Mouse (Mus musculus) CH12.LX (cell line): ENCODE data around the gene Adcyap1. TPM values are rescaled to one million over a fixed set of nuclear protein-coding genes. Genes with fewer than 3 reads are reported as not detected.

ENCODE experiments used
- DNase-seq: peaks from one replicate; pipeline ENCODE4 v3.0.0-alpha.2; 2013; ENCODE audit errors: extremely low read depth
- H3K27ac ChIP-seq: 2 replicates; pipeline ENCODE4 v1.5.1; 2012; ENCODE audit warnings: low read depth, mild to moderate bottlenecking, control low read depth, moderate library complexity; ENCODE audit not compliant: insufficient read depth
- H3K27me3 ChIP-seq: replicated peaks from 2 replicates; pipeline ENCODE3; 2012; ENCODE audit warnings: inconsistent platforms
- H3K36me3 ChIP-seq, 2 experiments: replicated peaks in 1 of 2; 2 replicates each; pipeline versions ENCODE3 to v1.6.1; 2012; ENCODE audit warnings: inconsistent platforms in 1 of 2, low read length in 1 of 2, mild to moderate bottlenecking in 1 of 2, mixed read lengths in 1 of 2, moderate library complexity in 1 of 2; ENCODE audit not compliant: control insufficient read depth in 1 of 2, insufficient read depth in 1 of 2
- H3K4me1 ChIP-seq, 2 experiments: 2 replicates each; pipeline ENCODE4 v1.6.1; 2012; ENCODE audit warnings: inconsistent platforms in 1 of 2, moderate library complexity in 1 of 2; ENCODE audit not compliant: insufficient read depth in 2 of 2, control insufficient read depth in 1 of 2
- H3K4me2 ChIP-seq: 2 replicates; pipeline ENCODE4 v1.6.1; 2012; ENCODE audit warnings: low read depth, mild to moderate bottlenecking, control low read depth; ENCODE audit not compliant: poor library complexity, insufficient read depth, severe bottlenecking
- H3K4me3 ChIP-seq, 3 experiments: fragments of 150-350 bp in 1 of 3; sonication (generic) in 1 of 3; replicated peaks in 1 of 3; 2 replicates each; pipeline versions ENCODE3 to v1.5.1; 2011 to 2012; ENCODE audit warnings: low read depth in 2 of 3, low read length in 2 of 3, mild to moderate bottlenecking in 2 of 3, moderate library complexity in 2 of 3, control low read depth in 1 of 3, improper control_type of control experiment in 1 of 3, inconsistent platforms in 1 of 3, mixed read lengths in 1 of 3; ENCODE audit not compliant: poor library complexity in 1 of 3
- H3K79me2 ChIP-seq: replicated peaks from 2 replicates; pipeline ENCODE4 v1.6.1; 2012; ENCODE audit warnings: mild to moderate bottlenecking, moderate library complexity; ENCODE audit not compliant: control insufficient read depth, poor library complexity, insufficient read depth, severe bottlenecking; ENCODE audit errors: extremely low read depth
- H3K9ac ChIP-seq: 2 replicates; pipeline ENCODE4 v1.6.1; 2012; ENCODE audit warnings: low read depth, mild to moderate bottlenecking, control low read depth, moderate library complexity; ENCODE audit not compliant: insufficient read depth
- H3K9me3 ChIP-seq: replicated peaks from 2 replicates; pipeline ENCODE3; 2012; ENCODE audit warnings: low read length, inconsistent platforms, mixed read lengths
- CHD1 ChIP-seq: IDR thresholded peaks from 2 replicates; pipeline ENCODE4 v1.6.1; 2012; ENCODE audit warnings: low read depth, low read length, improper control_type of control experiment, inconsistent platforms
- CTCF ChIP-seq, 2 experiments: IDR thresholded peaks in 1 of 2; conservative IDR thresholded peaks in 1 of 2; 2 replicates each; pipeline ENCODE4 v1.5.1; 2011 to 2012; ENCODE audit warnings: low read depth in 2 of 2, low read length in 2 of 2, improper control_type of control experiment in 1 of 2, inconsistent platforms in 1 of 2, mild to moderate bottlenecking in 1 of 2, moderate library complexity in 1 of 2
- ETS1 ChIP-seq: conservative IDR thresholded peaks from 2 replicates; pipeline ENCODE4 v1.6.1; 2012; ENCODE audit warnings: low read depth, mild to moderate bottlenecking, inconsistent platforms, low read length, improper control_type of control experiment, moderate library complexity
- HCFC1 ChIP-seq: IDR thresholded peaks from 2 replicates; pipeline ENCODE4 v1.6.1; 2012; ENCODE audit warnings: low read depth, mild to moderate bottlenecking, inconsistent platforms, low read length, improper control_type of control experiment
- IRF4 ChIP-seq: IDR thresholded peaks from 2 replicates; pipeline ENCODE4 v1.6.1; 2014; ENCODE audit warnings: low read depth, mild to moderate bottlenecking, inconsistent platforms, low read length, improper control_type of control experiment
- KAT2A ChIP-seq: IDR thresholded peaks from 2 replicates; pipeline ENCODE4 v1.6.1; 2012; ENCODE audit warnings: low read length, improper control_type of control experiment, inconsistent platforms; ENCODE audit not compliant: insufficient replicate concordance
- MAFK ChIP-seq: IDR thresholded peaks from 2 replicates; pipeline ENCODE4 v1.6.1; 2011; ENCODE audit warnings: low read length, improper control_type of control experiment; ENCODE audit not compliant: insufficient replicate concordance
- MAZ ChIP-seq: IDR thresholded peaks from 2 replicates; pipeline ENCODE4 v1.6.1; 2012; ENCODE audit warnings: low read depth, mild to moderate bottlenecking, inconsistent platforms, low read length, improper control_type of control experiment, moderate library complexity
- MXI1 ChIP-seq: IDR thresholded peaks from 2 replicates; pipeline ENCODE4 v1.6.1; 2011; ENCODE audit warnings: mild to moderate bottlenecking, low read depth, low read length, improper control_type of control experiment
- NELFE ChIP-seq: IDR thresholded peaks from 2 replicates; pipeline ENCODE4 v1.6.1; 2011; ENCODE audit warnings: low read depth, low read length, improper control_type of control experiment
- NRF1 ChIP-seq: IDR thresholded peaks from 2 replicates; pipeline ENCODE4 v1.6.1; 2014; ENCODE audit warnings: low read depth, mild to moderate bottlenecking, inconsistent platforms, low read length, improper control_type of control experiment, moderate library complexity
- SMC3 ChIP-seq: IDR thresholded peaks from 2 replicates; pipeline ENCODE4 v1.6.1; 2011; ENCODE audit warnings: low read depth, low read length, improper control_type of control experiment
- TBP ChIP-seq: conservative IDR thresholded peaks from 2 replicates; pipeline ENCODE4 v1.6.1; 2011; ENCODE audit warnings: low read depth, low read length, improper control_type of control experiment
- TCF12 ChIP-seq: IDR thresholded peaks from 2 replicates; pipeline ENCODE4 v1.6.1; 2014; ENCODE audit warnings: low read depth, mild to moderate bottlenecking, inconsistent platforms, low read length, improper control_type of control experiment
- USF1 ChIP-seq: IDR thresholded peaks from 2 replicates; pipeline ENCODE4 v1.6.1; 2014; ENCODE audit warnings: low read depth, mild to moderate bottlenecking, inconsistent platforms, low read length, improper control_type of control experiment
- USF2 ChIP-seq: conservative IDR thresholded peaks from 2 replicates; pipeline ENCODE4 v1.6.1; 2011; ENCODE audit warnings: low read depth, low read length, improper control_type of control experiment
- ZC3H11A ChIP-seq: IDR thresholded peaks from 2 replicates; pipeline ENCODE4 v1.6.1; 2012; ENCODE audit warnings: low read depth, mild to moderate bottlenecking, inconsistent platforms, low read length, improper control_type of control experiment
- ZKSCAN1 ChIP-seq: IDR thresholded peaks from 2 replicates; pipeline ENCODE4 v1.6.1; 2012; ENCODE audit warnings: low read depth, inconsistent platforms, low read length, improper control_type of control experiment, borderline replicate concordance
- ZMIZ1 ChIP-seq: IDR thresholded peaks from 2 replicates; pipeline ENCODE4 v1.6.1; 2012; ENCODE audit warnings: low read depth, mild to moderate bottlenecking, inconsistent platforms, low read length, improper control_type of control experiment
- ZNF384 ChIP-seq: IDR thresholded peaks from 2 replicates; pipeline ENCODE4 v1.6.1; 2012; ENCODE audit warnings: low read depth, low read length, improper control_type of control experiment, inconsistent platforms
- dilution Hi-C: fragments of 300-500 bp; cut with MboI; formaldehyde crosslinking; loops from 2 replicates; pipeline ENCODE4 v1.14.3; 2020; ENCODE audit warnings: low sequenced_read_pairs; ENCODE audit not compliant: extremely low pct_unique_long_range_greater_than_20kb, extremely low pct_ligation_motif_present
- in situ Hi-C: fragments of 300-500 bp; cut with MboI; formaldehyde crosslinking; loops from 3 replicates; pipeline ENCODE4 v1.14.3; 2019; ENCODE audit warnings: low sequenced_read_pairs, low pct_ligation_motif_present, low pct_unique_long_range_greater_than_20kb, mixed read lengths
- polyA plus RNA-seq: library from polyadenylated mRNA; unstranded; fragments of >175 nt; gene quantifications from 2 replicates; pipeline ENCODE4 v1.2.1, GENCODE M21; 2012; ENCODE audit warnings: low read depth; ENCODE audit not compliant: insufficient read length
- total RNA-seq, 2 experiments: library from RNA; depleted of rRNA; stranded (reverse); fragments of 300-350 nt in 1 of 2; fragments of >200 nt in 1 of 2; gene quantifications; 2 replicates each; pipeline ENCODE4 v1.2.3; 2012 to 2014

Adcyap1 gene
- total and polyA plus RNA-seq, 3 experiments, result not detected

DNA sequence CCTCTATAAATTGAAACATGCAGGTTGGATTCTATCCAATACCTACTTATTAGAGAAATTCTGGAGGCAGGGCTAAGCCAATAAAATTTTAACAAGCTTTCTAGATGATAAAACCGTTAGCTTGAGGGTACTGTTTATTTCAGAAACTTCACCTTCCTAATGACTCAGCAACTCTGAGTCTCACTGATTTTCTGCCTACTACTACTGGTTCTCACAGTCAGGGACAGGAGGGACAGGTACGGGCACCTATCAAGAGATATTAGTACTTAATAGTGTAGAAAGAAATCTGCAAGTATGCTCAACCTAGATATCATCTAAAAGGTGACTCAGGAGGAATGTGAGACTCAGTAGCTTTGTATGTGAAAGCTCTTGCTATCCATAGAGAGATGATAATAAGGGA lies 19.8 kb downstream of the Adcyap1 start:
- H3K36me3 ChIP-seq, result no peaks in the 10 kb centered on the region
- dilution Hi-C loops, result no loop called here
- no peaks in the 10 kb centered on the region for H3K27me3 ChIP-seq
- H3K79me2 ChIP-seq, result no peaks in the 10 kb centered on the region
- no peaks in the 10 kb centered on the region for H3K4me1 ChIP-seq
- DNase-seq, result no peak
- H3K27ac ChIP-seq, result no peak overlapping the region
- H3K9me3 ChIP-seq, result peaks cover 20% of the 10 kb centered on the region
- in situ Hi-C loops, result no loop called here
- H3K4me3 ChIP-seq, result no peak overlapping the region
- H3K9ac ChIP-seq, result no peak overlapping the region
- TF ChIP-seq ETS1 (no peak), ZKSCAN1 (no peak), ZMIZ1 (no peak), CTCF (conservative IDR thresholded peaks at IDR 0.05 in 1 of 2, IDR thresholded peaks at IDR 0.05 in 1 of 2; ENCODE audit: low read depth in 2 of 2, low read length in 2 of 2) (no peak), TCF12 (no peak), USF1 (no peak), KAT2A (no peak), TBP (no peak), MAFK (no peak), HCFC1 (no peak), MXI1 (no peak), ZC3H11A (no peak), NRF1 (no peak), MAZ (no peak)
- H3K4me2 ChIP-seq, result no peak overlapping the region

DNA sequence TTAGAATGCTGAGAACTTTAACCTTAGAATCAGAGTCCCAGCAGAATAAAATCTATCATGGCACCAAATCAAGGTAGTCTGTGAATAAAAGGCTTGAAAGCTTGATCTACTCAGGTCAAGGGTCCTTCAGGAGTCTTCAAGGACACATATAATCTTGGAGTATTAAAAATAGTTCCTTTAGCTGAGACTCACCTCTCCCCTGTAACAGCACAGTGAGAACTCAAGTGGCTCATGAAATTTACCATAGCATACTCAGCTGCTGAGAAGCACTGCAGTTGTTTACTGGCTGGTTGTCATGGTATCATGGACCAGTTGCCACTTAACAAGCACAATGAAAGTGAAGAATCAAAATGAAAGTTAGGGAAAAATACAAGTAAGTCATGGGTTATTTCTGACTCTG lies 38.5 kb downstream of the Adcyap1 start:
- Histone ChIP-seq H3K36me3 (no peaks in the 10 kb centered on the region), H3K9ac (no peak overlapping the region), H3K27me3 (no peaks in the 10 kb centered on the region), H3K9me3 (peaks cover 21% of the 10 kb centered on the region), H3K27ac (no peak overlapping the region), H3K4me1 (no peaks in the 10 kb centered on the region), H3K4me2 (no peak overlapping the region), H3K4me3 (no peak overlapping the region), H3K79me2 (no peaks in the 10 kb centered on the region)
- DNase-seq, result no peak
- in situ Hi-C loops, result no loop called here
- TF ChIP-seq MAFK (no peak), SMC3 (no peak), MAZ (no peak), TCF12 (no peak), IRF4 (no peak), USF1 (no peak), NELFE (no peak), CTCF (conservative IDR thresholded peaks at IDR 0.05 in 1 of 2, IDR thresholded peaks at IDR 0.05 in 1 of 2; ENCODE audit: low read depth in 2 of 2, low read length in 2 of 2) (no peak), ZNF384 (no peak), CHD1 (no peak), USF2 (no peak)
- dilution Hi-C loops, result no loop called here
